50 mouse cellular contexts compared by ENCODE assay signal in genomic region chr7:19853526-19853925, GRCm38 (mm10). TPM values are rescaled to one million over a fixed set of nuclear protein-coding genes. Genes with fewer than 3 reads are reported as not detected.
"Had no signal": no experiment of that assay in that cellular context is flagged by ENCODE, and none has a peak within 500 bp of the region (broad histone marks: within the 10 kb centered on the region; RNA-seq: fewer than 3 reads in every experiment).

No protein-coding gene starts in this region.

- H3K4me3 ChIP-seq: heart, embryonic 10.5 days; heart, embryonic 12.5 days; heart, embryonic 13.5 days; heart, embryonic 15.5 days; hindbrain, embryonic 10.5 days; hindbrain, embryonic 12.5 days; hindbrain, embryonic 13.5 days; intestine, embryonic 15.5 days; kidney, embryonic 15.5 days; layer of hippocampus, adult 2 months had no signal

- H3K36me3 ChIP-seq: heart, embryonic 10.5 days; heart, embryonic 12.5 days; heart, embryonic 13.5 days; heart, embryonic 15.5 days; hindbrain, embryonic 10.5 days; hindbrain, embryonic 12.5 days; hindbrain, embryonic 13.5 days; hindbrain, embryonic 15.5 days; intestine, embryonic 15.5 days; kidney, embryonic 15.5 days had no signal

- H3K27ac ChIP-seq: heart, embryonic 10.5 days; heart, embryonic 13.5 days; heart, embryonic 15.5 days; hindbrain, embryonic 10.5 days; hindbrain, embryonic 12.5 days; hindbrain, embryonic 13.5 days; hindbrain, embryonic 14.5 days; hindbrain, embryonic 15.5 days; hindbrain, postnatal 0 days; intestine, embryonic 15.5 days; kidney, embryonic 15.5 days; kidney, postnatal 0 days; layer of hippocampus, adult 2 months had no signal

- H3K9me3 ChIP-seq: heart, embryonic 10.5 days; heart, embryonic 12.5 days; heart, embryonic 13.5 days; heart, embryonic 15.5 days; hindbrain, embryonic 12.5 days; hindbrain, embryonic 13.5 days; hindbrain, embryonic 15.5 days; intestine, embryonic 15.5 days; kidney, embryonic 15.5 days had no signal

- H3K27me3 ChIP-seq: hindbrain, embryonic 15.5 days had no signal

- ATAC-seq: hindbrain, embryonic 16.5 days; hindbrain, postnatal 0 days; inflammation-experienced regulatory T-cells, adult 6 months; intestine, embryonic 15.5 days; intestine, embryonic 16.5 days; intestine, postnatal 0 days had no signal

- H3K9ac ChIP-seq: heart, embryonic 12.5 days; heart, embryonic 13.5 days; heart, embryonic 15.5 days; hindbrain, embryonic 12.5 days; hindbrain, embryonic 13.5 days; hindbrain, embryonic 14.5 days; hindbrain, embryonic 15.5 days; intestine, embryonic 15.5 days; kidney, embryonic 15.5 days had no signal

- H3K4me1 ChIP-seq: hindbrain, embryonic 13.5 days; hindbrain, embryonic 15.5 days had no signal

- H3K4me2 ChIP-seq: heart, embryonic 11.5 days; heart, embryonic 12.5 days; heart, embryonic 13.5 days; heart, embryonic 15.5 days; hindbrain, embryonic 12.5 days; intestine, embryonic 15.5 days; kidney, embryonic 15.5 days had no signal

- DNase-seq: heart, postnatal 10 days; heart, postnatal 14 days; heart, postnatal 36 days; heart, postnatal 4 days; kidney, adult 11 months; kidney, adult 18-20 months; kidney, adult 2 months; kidney, adult 8-10 months; kidney, adult 9 months; kidney, postnatal 10 days; kidney, postnatal 14 days; kidney, postnatal 25 days; kidney, postnatal 36 days; kidney, postnatal 4 days; layer of hippocampus, adult 9-11 months; layer of hippocampus, postnatal 36 days had no signal

RNA-seq across cellular contexts. Expression of gene Gm19345, which starts 1.7 kb away (rescaled TPM):
- total RNA-seq: heart, adult 8-10 months; heart, postnatal 10 days; heart, postnatal 14 days; heart, postnatal 25 days; heart, postnatal 36 days; heart, postnatal 4 days; hematopoietic stem cell, adult 5-6 weeks had no signal
- polyA plus RNA-seq: heart, embryonic 10.5 days; heart, embryonic 11.5 days; heart, embryonic 12.5 days; heart, embryonic 13.5 days; heart, embryonic 14.5 days; heart, embryonic 15.5 days; heart, embryonic 16.5 days; heart, postnatal 0 days; inflammation-experienced regulatory T-cells, adult 6 months; kidney, adult 2 months; kidney, embryonic 14.5 days; kidney, embryonic 16.5 days; kidney, postnatal 0 days had no signal

RNA-seq across cellular contexts. Expression of gene Ceacam16, which starts 7.6 kb away (rescaled TPM):
- total RNA-seq: heart, postnatal 10 days; hindbrain, postnatal 0 days; layer of hippocampus, adult 18-20 months; layer of hippocampus, adult 2 months; layer of hippocampus, adult 8-10 months; layer of hippocampus, postnatal 10 days; layer of hippocampus, postnatal 14 days; layer of hippocampus, postnatal 25 days; layer of hippocampus, postnatal 36 days had no signal
- polyA plus RNA-seq: heart, embryonic 10.5 days; heart, embryonic 11.5 days; heart, embryonic 12.5 days; heart, embryonic 14.5 days; heart, embryonic 15.5 days; heart, embryonic 16.5 days; heart, postnatal 0 days; hindbrain, embryonic 10.5 days; hindbrain, embryonic 11.5 days; hindbrain, embryonic 12.5 days; intestine, embryonic 14.5 days; intestine, embryonic 15.5 days; intestine, embryonic 16.5 days; intestine, postnatal 0 days; kidney, embryonic 14.5 days; kidney, embryonic 15.5 days; kidney, postnatal 0 days had no signal

RNA-seq across cellular contexts. Expression of gene Ceacam19, which starts 34.2 kb away (rescaled TPM):
- total RNA-seq: heart, adult 8-10 months; heart, postnatal 10 days; heart, postnatal 14 days; heart, postnatal 25 days; heart, postnatal 36 days; heart, postnatal 4 days; hematopoietic stem cell, adult 5-6 weeks; hindbrain, postnatal 0 days; layer of hippocampus, adult 18-20 months; layer of hippocampus, adult 2 months; layer of hippocampus, adult 8-10 months; layer of hippocampus, postnatal 10 days; layer of hippocampus, postnatal 14 days; layer of hippocampus, postnatal 25 days; layer of hippocampus, postnatal 36 days had no signal
- polyA plus RNA-seq: heart, embryonic 10.5 days; heart, embryonic 11.5 days; heart, embryonic 12.5 days; heart, embryonic 13.5 days; heart, embryonic 14.5 days; heart, embryonic 15.5 days; heart, postnatal 0 days; hindbrain, embryonic 10.5 days; hindbrain, embryonic 11.5 days; hindbrain, embryonic 12.5 days; hindbrain, embryonic 13.5 days; hindbrain, embryonic 14.5 days; hindbrain, embryonic 15.5 days; hindbrain, embryonic 16.5 days; hindbrain, postnatal 0 days; inflammation-experienced regulatory T-cells, adult 6 months; intestine, embryonic 14.5 days; intestine, embryonic 15.5 days; intestine, embryonic 16.5 days; intestine, postnatal 0 days; kidney, embryonic 14.5 days; kidney, embryonic 15.5 days; kidney, embryonic 16.5 days had no signal

RNA-seq across cellular contexts. Expression of gene Cblc, which starts 56.9 kb away (rescaled TPM):
- total RNA-seq: heart, postnatal 14 days; heart, postnatal 4 days; hematopoietic stem cell, adult 5-6 weeks; hindbrain, postnatal 0 days; layer of hippocampus, adult 18-20 months; layer of hippocampus, adult 2 months; layer of hippocampus, adult 8-10 months; layer of hippocampus, postnatal 10 days; layer of hippocampus, postnatal 14 days; layer of hippocampus, postnatal 25 days; layer of hippocampus, postnatal 36 days had no signal
- polyA plus RNA-seq: heart, embryonic 14.5 days; hindbrain, embryonic 13.5 days; hindbrain, embryonic 14.5 days; hindbrain, embryonic 15.5 days had no signal
